9 mouse cellular contexts compared by ENCODE assay signal in genomic region chr15:85896284-85896683, GRCm38 (mm10). TPM values are rescaled to one million over a fixed set of nuclear protein-coding genes. Genes with fewer than 3 reads are reported as not detected.
A peak's percentile ranks its signal among the peaks of the same experiment; 100 is the strongest.
DNase-seq lines count a peak whose midpoint lies in the region; ATAC-seq and TF ChIP-seq lines count a peak whose summit lies in the region.
"Had no signal": no experiment of that assay in that cellular context is flagged by ENCODE, and none has a peak within 500 bp of the region (broad histone marks: within the 10 kb centered on the region; RNA-seq: fewer than 3 reads in every experiment).

No protein-coding gene starts in this region.

- no peak for ATAC-seq in lung, postnatal 0 days

- no peak overlapping the region for H3K4me2 ChIP-seq in lung, postnatal 0 days (replicated peaks; ENCODE audit: low read depth, low read length)
- H3K4me2 ChIP-seq: heart, embryonic 13.5 days had no signal

- no peaks in the 10 kb centered on the region for H3K9me3 ChIP-seq in embryonic facial prominence, embryonic 10.5 days
- H3K9me3 ChIP-seq in lung, postnatal 0 days (ENCODE audit: low read length) = no peaks in the 10 kb centered on the region
- H3K9me3 ChIP-seq: heart, embryonic 13.5 days had no signal

- TF ChIP-seq CTCF in lung, postnatal 0 days (IDR thresholded peaks at IDR 0.05) = peak; percentile 94

- H3K27me3 ChIP-seq in embryonic facial prominence, embryonic 10.5 days (replicated peaks; ENCODE audit: low read depth, poor library complexity, severe bottlenecking) = no peaks in the 10 kb centered on the region
- no peaks in the 10 kb centered on the region for H3K27me3 ChIP-seq in lung, postnatal 0 days (replicated peaks; ENCODE audit: insufficient read depth, low read length)
- H3K27me3 ChIP-seq: heart, embryonic 13.5 days had no signal

- peaks cover 96% of the 10 kb centered on the region for H3K36me3 ChIP-seq in embryonic facial prominence, embryonic 10.5 days (replicated peaks)
- H3K36me3 ChIP-seq in lung, postnatal 0 days (ENCODE audit: insufficient read depth, low read length) = peaks cover 40% of the 10 kb centered on the region

- no peak for TF ChIP-seq EP300 in lung, postnatal 0 days (IDR thresholded peaks at IDR 0.05)

- no peak overlapping the region for H3K27ac ChIP-seq in embryonic facial prominence, embryonic 10.5 days (replicated peaks)
- H3K27ac ChIP-seq in lung, postnatal 0 days (ENCODE audit: low read length) = no peak overlapping the region
- H3K27ac ChIP-seq: heart, embryonic 13.5 days had no signal

- H3K4me3 ChIP-seq in embryonic facial prominence, embryonic 10.5 days = no peak overlapping the region
- H3K4me3 ChIP-seq in lung, postnatal 0 days (ENCODE audit: low read depth, low read length) = no peak overlapping the region
- H3K4me3 ChIP-seq: heart, embryonic 13.5 days had no signal

- H3K9ac ChIP-seq in lung, postnatal 0 days (replicated peaks; ENCODE audit: low read depth) = no peak overlapping the region
- H3K9ac ChIP-seq: heart, embryonic 13.5 days had no signal

- H3K4me1 ChIP-seq in embryonic facial prominence, embryonic 10.5 days = peaks cover 3% of the 10 kb centered on the region; the same call in 1 of the 2 replicates
- no peaks in the 10 kb centered on the region for H3K4me1 ChIP-seq in lung, postnatal 0 days (ENCODE audit: insufficient read depth, low read depth, low read length)

- WGBS in embryonic facial prominence, embryonic 10.5 days = 15% methylated on average over 8 of the region's 8 CpGs
- WGBS in lung, postnatal 0 days = 17% methylated on average over 8 of the region's 8 CpGs

- intact Hi-C loops in heart, postnatal 14 days (cut with DNase I) = loop anchor here (2.0 to 5.0 kb wide), 2 partner anchors 143 to 241 kb away; no protein-coding TSS in a partner anchor

- DNase-seq in CD8-positive naive resting alpha-beta T cell, adult 2 months (ENCODE audit: low read depth in 2 of 2, low spot score in 2 of 2) = peak; percentile 69 to 80
- peak; percentile 79 for DNase-seq in adrenal gland, postnatal 25 days
- DNase-seq in embryonic facial prominence, embryonic 10.5 days (ENCODE audit: low spot score) = peak; percentile 80
- peak; percentile 76 to 88 for DNase-seq in heart, postnatal 14 days
- peak; percentile 85 for DNase-seq in layer of hippocampus, adult 11-12 months (ENCODE audit: low spot score)
- DNase-seq in lung, postnatal 0 days (ENCODE audit: low spot score) = peak; percentile 62
- peak; percentile 71 for DNase-seq in right cerebral cortex, adult 18-20 months
- DNase-seq in thymus, postnatal 36 days = peak; percentile 80 to 87

RNA-seq across cellular contexts. Expression of gene Trmu, which starts 17.2 kb away (rescaled TPM):
- 31.0 and 34.2 TPM in 2 replicates for total RNA-seq in adrenal gland, postnatal 25 days (2021)
- polyA plus RNA-seq in embryonic facial prominence, embryonic 10.5 days (2016; fragmentation: Nextera tagmentation; extraction: Ambion mirVana) = 38.9 and 42.5 TPM in 2 replicates
- 10 to 100 TPM; 25.9 to 28.7 TPM for total RNA-seq in heart, postnatal 14 days (2021)
- 26.5 and 26.6 TPM in 2 replicates for polyA plus RNA-seq in lung, postnatal 0 days (2015; fragmentation: Nextera tagmentation; extraction: Ambion mirVana)

RNA-seq across cellular contexts. Expression of gene Gtse1, which starts 36.7 kb away (rescaled TPM):
- total RNA-seq in adrenal gland, postnatal 25 days (2021) = 2.3 and 3.8 TPM in 2 replicates
- 53.2 and 54.3 TPM in 2 replicates for polyA plus RNA-seq in embryonic facial prominence, embryonic 10.5 days (2016; fragmentation: Nextera tagmentation; extraction: Ambion mirVana)
- total RNA-seq in heart, postnatal 14 days (2021) = 1 to 10 TPM; 1.4 to 2.3 TPM
- 1.5 and 2.3 TPM in 2 replicates for polyA plus RNA-seq in lung, postnatal 0 days (2015; fragmentation: Nextera tagmentation; extraction: Ambion mirVana)
